ENCODE assay signal across 17 mouse cellular contexts in the genomic region with DNA sequence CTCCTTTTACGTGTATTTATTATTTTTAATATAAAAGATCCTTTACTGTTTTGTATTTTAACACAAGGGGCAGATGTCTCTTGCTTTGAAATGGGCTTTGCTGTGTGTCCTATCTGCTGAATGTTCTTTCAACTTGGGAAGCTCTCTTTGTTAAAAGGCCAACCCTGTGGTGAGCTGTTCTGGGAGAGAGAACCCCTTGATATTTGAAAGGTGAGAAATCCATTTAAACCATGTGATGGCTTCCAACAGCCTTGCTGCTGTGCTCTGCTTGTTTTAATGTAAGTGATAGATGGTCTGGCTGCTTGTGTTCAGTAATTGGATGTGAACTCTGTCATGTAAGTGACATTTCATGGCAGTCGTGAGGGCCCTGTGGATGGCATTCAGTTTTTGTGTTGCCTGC.
DNase-seq lines count a peak whose midpoint lies in the region; ATAC-seq and TF ChIP-seq lines count a peak whose summit lies in the region.
"Had no signal": no experiment of that assay in that cellular context is flagged by ENCODE, and none has a peak within 500 bp of the region (broad histone marks: within the 10 kb centered on the region; RNA-seq: fewer than 3 reads in every experiment).

No protein-coding gene starts in this region.

- no peak for ATAC-seq in liver, embryonic 11.5 days (replicated peaks; ENCODE audit: low FRiP score)
- no peak for ATAC-seq in hindbrain, embryonic 16.5 days
- no peak for ATAC-seq in neural tube, embryonic 15.5 days (ENCODE audit: low FRiP score)
- ATAC-seq: activated CD4-positive, CD25-positive, alpha-beta regulatory T cell, adult 4 months; Patski had no signal

- TF ChIP-seq CTCF in gastrocnemius, adult 2 months (IDR thresholded peaks at IDR 0.05): no peak

- H3K4me1 ChIP-seq in liver, embryonic 11.5 days (replicated peaks; ENCODE audit: control insufficient read depth, insufficient read depth, low read length): peaks cover 69% of the 10 kb centered on the region
- H3K4me1 ChIP-seq in hindbrain, embryonic 16.5 days (ENCODE audit: control insufficient read depth, insufficient read depth, low read depth, low read length): peaks cover 18% of the 10 kb centered on the region
- peaks cover 50% of the 10 kb centered on the region for H3K4me1 ChIP-seq in neural tube, embryonic 15.5 days

- H3K9ac ChIP-seq in liver, embryonic 11.5 days (ENCODE audit: low read depth, low read length): no peak overlapping the region
- no peak overlapping the region for H3K9ac ChIP-seq in hindbrain, embryonic 16.5 days (ENCODE audit: low read depth, low read length)
- no peak overlapping the region for H3K9ac ChIP-seq in neural tube, embryonic 15.5 days (replicated peaks)
- H3K9ac ChIP-seq: embryonic facial prominence, embryonic 13.5 days; liver, embryonic 15.5 days had no signal

- H3K9me3 ChIP-seq in liver, embryonic 11.5 days (ENCODE audit: control insufficient read depth, low read length): no peaks in the 10 kb centered on the region
- no peaks in the 10 kb centered on the region for H3K9me3 ChIP-seq in hindbrain, embryonic 16.5 days (ENCODE audit: control insufficient read depth, low read length)
- H3K9me3 ChIP-seq in neural tube, embryonic 15.5 days (replicated peaks): no peaks in the 10 kb centered on the region
- H3K9me3 ChIP-seq: embryonic facial prominence, embryonic 13.5 days; liver, embryonic 15.5 days had no signal

- H3K4me2 ChIP-seq in liver, embryonic 11.5 days: no peak overlapping the region
- no peak overlapping the region for H3K4me2 ChIP-seq in hindbrain, embryonic 16.5 days (ENCODE audit: low read length)
- H3K4me2 ChIP-seq in neural tube, embryonic 15.5 days: no peak overlapping the region
- H3K4me2 ChIP-seq: embryonic facial prominence, embryonic 13.5 days; liver, embryonic 15.5 days had no signal

- no peak overlapping the region for H3K4me3 ChIP-seq in gastrocnemius, adult 2 months
- no peak overlapping the region for H3K4me3 ChIP-seq in liver, embryonic 11.5 days (ENCODE audit: low read depth, low read length)
- H3K4me3 ChIP-seq in hindbrain, embryonic 16.5 days (ENCODE audit: low read length): no peak overlapping the region
- H3K4me3 ChIP-seq in neural tube, embryonic 15.5 days (replicated peaks): no peak overlapping the region
- H3K4me3 ChIP-seq: embryonic facial prominence, embryonic 13.5 days; left cerebral cortex, adult 2 months; liver, embryonic 15.5 days had no signal

- WGBS in liver, embryonic 11.5 days: 77% methylated on average over 2 of the region's 2 CpGs
- 32% methylated on average over 2 of the region's 2 CpGs for WGBS in hindbrain, embryonic 16.5 days
- WGBS in neural tube, embryonic 15.5 days: 55% methylated on average over 2 of the region's 2 CpGs

- intact Hi-C loops in gastrocnemius, adult 2 months (cut with DNase I): no loop called here

- H3K27me3 ChIP-seq in liver, embryonic 11.5 days (replicated peaks; ENCODE audit: control insufficient read depth, insufficient read depth, low read length): no peaks in the 10 kb centered on the region
- no peaks in the 10 kb centered on the region for H3K27me3 ChIP-seq in hindbrain, embryonic 16.5 days (replicated peaks; ENCODE audit: control insufficient read depth, insufficient read depth, low read length)
- no peaks in the 10 kb centered on the region for H3K27me3 ChIP-seq in neural tube, embryonic 15.5 days (replicated peaks)
- H3K27me3 ChIP-seq: embryonic facial prominence, embryonic 13.5 days; liver, embryonic 15.5 days; Patski had no signal

- no peaks in the 10 kb centered on the region for H3K36me3 ChIP-seq in liver, embryonic 11.5 days (ENCODE audit: control insufficient read depth, insufficient read depth, low read length)
- no peaks in the 10 kb centered on the region for H3K36me3 ChIP-seq in hindbrain, embryonic 16.5 days (ENCODE audit: control insufficient read depth, insufficient read depth, low read length)
- no peaks in the 10 kb centered on the region for H3K36me3 ChIP-seq in neural tube, embryonic 15.5 days
- H3K36me3 ChIP-seq: embryonic facial prominence, embryonic 13.5 days; liver, embryonic 15.5 days had no signal

- no peak for DNase-seq in gastrocnemius, adult 2 months
- DNase-seq in gastrocnemius, postnatal 25 days: no peak
- DNase-seq in liver, embryonic 11.5 days (ENCODE audit: low spot score): no peak
- DNase-seq in liver: no peak
- DNase-seq in left cerebral cortex, adult 11 months (ENCODE audit: low spot score): no peak
- DNase-seq: adrenal gland, postnatal 25 days; cerebellum, adult 8-10 months; lung, postnatal 10 days; right cerebral cortex, adult 18-20 months; thymus, adult 2 months had no signal

- H3K27ac ChIP-seq in gastrocnemius, adult 2 months: peak overlapping the region; percentile 54; the same call in 1 of the 2 replicates
- H3K27ac ChIP-seq in liver, embryonic 11.5 days (ENCODE audit: low read depth, low read length): 0 out of 2 replicates have a peak overlapping the region, but pooled peaks have one; percentile 0
- H3K27ac ChIP-seq in hindbrain, embryonic 16.5 days (ENCODE audit: low read depth, low read length): peak overlapping the region; percentile 18; the same call in 1 of the 2 replicates
- peak overlapping the region; percentile 51; the same call in 1 of the 2 replicates for H3K27ac ChIP-seq in neural tube, embryonic 15.5 days (replicated peaks)
- H3K27ac ChIP-seq: embryonic facial prominence, embryonic 13.5 days; left cerebral cortex, adult 2 months had no signal

Comparison
In these comparisons a context has a peak if more than half of its experiments do, and no peak if none do; other contexts are left out.
1. H3K27ac ChIP-seq: peak in every context shown above with its lines; median percentile 54 in gastrocnemius, adult 2 months; 51 in neural tube, embryonic 15.5 days; 18 in hindbrain, embryonic 16.5 days; 0 in liver, embryonic 11.5 days.